12 mouse cellular contexts compared by ENCODE assay signal in genomic region chr9:110287321-110287924, GRCm38 (mm10). TPM values are rescaled to one million over a fixed set of nuclear protein-coding genes. Genes with fewer than 3 reads are reported as not detected.
DNase-seq lines count a peak whose midpoint lies in the region; ATAC-seq lines count a peak whose summit lies in the region.
"Had no signal": no experiment of that assay in that cellular context is flagged by ENCODE, and none has a peak within 500 bp of the region (broad histone marks: within the 10 kb centered on the region; RNA-seq: fewer than 3 reads in every experiment).

No protein-coding gene starts in this region.

- H3K27me3 ChIP-seq in hindbrain, embryonic 14.5 days (ENCODE audit: control insufficient read depth, insufficient read depth, low read length), result no peaks in the 10 kb centered on the region
- no peaks in the 10 kb centered on the region for H3K27me3 ChIP-seq in hindbrain, embryonic 12.5 days
- H3K27me3 ChIP-seq in midbrain, embryonic 16.5 days (ENCODE audit: control insufficient read depth, insufficient read depth, low read depth, low read length), result no peaks in the 10 kb centered on the region
- H3K27me3 ChIP-seq in kidney, embryonic 15.5 days, result no peaks in the 10 kb centered on the region
- H3K27me3 ChIP-seq: lung, embryonic 15.5 days; stomach, embryonic 15.5 days had no signal

- H3K27ac ChIP-seq in hindbrain, embryonic 14.5 days, result peak overlapping the region; percentile 44; the same call in 1 of the 2 replicates
- no peak overlapping the region for H3K27ac ChIP-seq in hindbrain, embryonic 12.5 days
- peak overlapping the region; percentile 75 for H3K27ac ChIP-seq in midbrain, embryonic 16.5 days (ENCODE audit: low read length)
- no peak overlapping the region for H3K27ac ChIP-seq in kidney, embryonic 15.5 days
- H3K27ac ChIP-seq: lung, embryonic 15.5 days; stomach, embryonic 15.5 days had no signal

- no peaks in the 10 kb centered on the region for H3K4me1 ChIP-seq in hindbrain, embryonic 14.5 days (replicated peaks; ENCODE audit: control insufficient read depth, insufficient read depth, low read length)
- no peaks in the 10 kb centered on the region for H3K4me1 ChIP-seq in hindbrain, embryonic 12.5 days
- H3K4me1 ChIP-seq in midbrain, embryonic 16.5 days (ENCODE audit: control insufficient read depth, insufficient read depth, low read length), result peaks cover 3% of the 10 kb centered on the region; the same call in 1 of the 2 replicates
- no peaks in the 10 kb centered on the region for H3K4me1 ChIP-seq in kidney, embryonic 15.5 days
- H3K4me1 ChIP-seq: lung, embryonic 15.5 days; stomach, embryonic 15.5 days had no signal

- H3K9ac ChIP-seq in hindbrain, embryonic 14.5 days, result no peak overlapping the region
- H3K9ac ChIP-seq in hindbrain, embryonic 12.5 days, result no peak overlapping the region
- H3K9ac ChIP-seq in midbrain, embryonic 16.5 days (ENCODE audit: low read depth, low read length), result no peak overlapping the region
- no peak overlapping the region for H3K9ac ChIP-seq in kidney, embryonic 15.5 days
- H3K9ac ChIP-seq: lung, embryonic 15.5 days; stomach, embryonic 15.5 days had no signal

- peak; percentile 68 for DNase-seq in hindbrain, embryonic 14.5 days (ENCODE audit: low spot score)
- DNase-seq in cerebellum, postnatal 25 days, result peak; percentile 61 to 68
- peak; percentile 81 for DNase-seq in layer of hippocampus, adult 9-11 months
- DNase-seq in kidney, postnatal 10 days, result no peak
- no peak for DNase-seq in gastrocnemius, adult 8-10 months (ENCODE audit: low spot score in 2 of 2)
- DNase-seq: B cell, adult 2 months had no signal

- no peak overlapping the region for H3K4me2 ChIP-seq in hindbrain, embryonic 14.5 days (replicated peaks)
- no peak overlapping the region for H3K4me2 ChIP-seq in hindbrain, embryonic 12.5 days (replicated peaks)
- no peak overlapping the region for H3K4me2 ChIP-seq in midbrain, embryonic 16.5 days (ENCODE audit: low read length)
- H3K4me2 ChIP-seq in kidney, embryonic 15.5 days, result no peak overlapping the region
- H3K4me2 ChIP-seq: lung, embryonic 15.5 days; stomach, embryonic 15.5 days had no signal

- H3K4me3 ChIP-seq in hindbrain, embryonic 14.5 days (replicated peaks; ENCODE audit: low read length), result no peak overlapping the region
- H3K4me3 ChIP-seq in hindbrain, embryonic 12.5 days, result no peak overlapping the region
- H3K4me3 ChIP-seq in midbrain, embryonic 16.5 days (ENCODE audit: low read depth, low read length), result no peak overlapping the region
- no peak overlapping the region for H3K4me3 ChIP-seq in kidney, embryonic 15.5 days (replicated peaks)
- H3K4me3 ChIP-seq: erythroblast, embryonic 14.5 days; lung, embryonic 15.5 days; stomach, embryonic 15.5 days had no signal

- 46% methylated on average over 7 of the region's 7 CpGs for whole genome bisulfite sequencing in hindbrain, embryonic 14.5 days
- 71% methylated on average over 7 of the region's 7 CpGs for WGBS in hindbrain, embryonic 12.5 days
- WGBS in midbrain, embryonic 16.5 days, result 24% methylated on average over 7 of the region's 7 CpGs
- WGBS in kidney, embryonic 15.5 days, result 82% methylated on average over 7 of the region's 7 CpGs

- H3K9me3 ChIP-seq in hindbrain, embryonic 14.5 days (ENCODE audit: control insufficient read depth, low read length), result no peaks in the 10 kb centered on the region
- H3K9me3 ChIP-seq in hindbrain, embryonic 12.5 days (replicated peaks), result no peaks in the 10 kb centered on the region
- H3K9me3 ChIP-seq in midbrain, embryonic 16.5 days (replicated peaks; ENCODE audit: control insufficient read depth, low read length, poor library complexity, severe bottlenecking), result no peaks in the 10 kb centered on the region
- H3K9me3 ChIP-seq in kidney, embryonic 15.5 days (replicated peaks), result no peaks in the 10 kb centered on the region
- H3K9me3 ChIP-seq: lung, embryonic 15.5 days; stomach, embryonic 15.5 days had no signal

- no peaks in the 10 kb centered on the region for H3K36me3 ChIP-seq in hindbrain, embryonic 14.5 days (replicated peaks; ENCODE audit: control insufficient read depth, insufficient read depth)
- no peaks in the 10 kb centered on the region for H3K36me3 ChIP-seq in hindbrain, embryonic 12.5 days
- no peaks in the 10 kb centered on the region for H3K36me3 ChIP-seq in midbrain, embryonic 16.5 days (ENCODE audit: control insufficient read depth, insufficient read depth, low read length)
- no peaks in the 10 kb centered on the region for H3K36me3 ChIP-seq in kidney, embryonic 15.5 days
- H3K36me3 ChIP-seq: lung, embryonic 15.5 days; stomach, embryonic 15.5 days had no signal

- peak; percentile 57; the same call in 1 of the 2 replicates for ATAC-seq in hindbrain, embryonic 14.5 days (ENCODE audit: low FRiP score)
- ATAC-seq in hindbrain, embryonic 12.5 days (ENCODE audit: low FRiP score), result no peak
- peak; percentile 90 for ATAC-seq in midbrain, embryonic 16.5 days
- no peak for ATAC-seq in kidney, embryonic 15.5 days (replicated peaks; ENCODE audit: low FRiP score)

RNA-seq across cellular contexts. Expression of gene Elp6, which starts 17.6 kb away (rescaled TPM):
- 35.9 TPM in 2 replicates for polyA plus RNA-seq in hindbrain, embryonic 14.5 days (2014; fragmentation: Nextera tagmentation; extraction: Ambion mirVana)
- polyA plus RNA-seq in hindbrain, embryonic 12.5 days (2016; fragmentation: Nextera tagmentation; extraction: Ambion mirVana), result 31.5 and 32.2 TPM in 2 replicates
- 39.4 and 41.0 TPM in 2 replicates for polyA plus RNA-seq in midbrain, embryonic 16.5 days (2015; fragmentation: Nextera tagmentation; extraction: Ambion mirVana)
- polyA plus RNA-seq in kidney, embryonic 15.5 days (2015; fragmentation: Nextera tagmentation; extraction: Ambion mirVana), result 28.8 and 29.9 TPM in 2 replicates
- total RNA-seq in gastrocnemius, adult 8-10 months (2022), result 1 to 10 TPM; 2.0 to 5.0 (median 2.9) TPM

RNA-seq across cellular contexts. Expression of gene Cspg5, which starts 43.8 kb away (rescaled TPM):
- polyA plus RNA-seq in hindbrain, embryonic 14.5 days (2014; fragmentation: Nextera tagmentation; extraction: Ambion mirVana), result 139 and 148 TPM in 2 replicates
- polyA plus RNA-seq in hindbrain, embryonic 12.5 days (2016; fragmentation: Nextera tagmentation; extraction: Ambion mirVana), result 27.3 and 27.7 TPM in 2 replicates
- polyA plus RNA-seq in midbrain, embryonic 16.5 days (2015; fragmentation: Nextera tagmentation; extraction: Ambion mirVana), result 180 and 230 TPM in 2 replicates
- 2.1 and 2.9 TPM in 2 replicates for polyA plus RNA-seq in kidney, embryonic 15.5 days (2015; fragmentation: Nextera tagmentation; extraction: Ambion mirVana)
- total RNA-seq in gastrocnemius, adult 8-10 months (2022), result under 1 TPM in 2 of 4 experiments, not detected in 2; 0.16 to 0.17 TPM

RNA-seq across cellular contexts. Expression of gene Scap, which starts 45.7 kb away (rescaled TPM):
- 53.5 and 54.6 TPM in 2 replicates for polyA plus RNA-seq in hindbrain, embryonic 14.5 days (2014; fragmentation: Nextera tagmentation; extraction: Ambion mirVana)
- 38.3 and 47.3 TPM in 2 replicates for polyA plus RNA-seq in hindbrain, embryonic 12.5 days (2016; fragmentation: Nextera tagmentation; extraction: Ambion mirVana)
- 57.4 and 64.5 TPM in 2 replicates for polyA plus RNA-seq in midbrain, embryonic 16.5 days (2015; fragmentation: Nextera tagmentation; extraction: Ambion mirVana)
- 37.9 and 38.8 TPM in 2 replicates for polyA plus RNA-seq in kidney, embryonic 15.5 days (2015; fragmentation: Nextera tagmentation; extraction: Ambion mirVana)
- 10 to 100 TPM; 14.2 to 16.6 (median 15.1) TPM for total RNA-seq in gastrocnemius, adult 8-10 months (2022)

Comparison
In these comparisons a context has a peak if more than half of its experiments do, and no peak if none do; other contexts are left out.
1. ATAC-seq: peak in hindbrain, embryonic 14.5 days (single experiment) and midbrain, embryonic 16.5 days (single experiment); none in hindbrain, embryonic 12.5 days (single experiment) and kidney, embryonic 15.5 days (single experiment).
2. H3K27ac ChIP-seq: peak in hindbrain, embryonic 14.5 days (single experiment) and midbrain, embryonic 16.5 days (single experiment); none in hindbrain, embryonic 12.5 days (single experiment) and kidney, embryonic 15.5 days (single experiment).
3. DNase-seq: peak in hindbrain, embryonic 14.5 days (single experiment), cerebellum, postnatal 25 days (2 of 2) and layer of hippocampus, adult 9-11 months (single experiment); none in kidney, postnatal 10 days (single experiment) and gastrocnemius, adult 8-10 months (0 of 2).